Mouse (Mus musculus): ENCODE measurements around the gene Tsc22d2. TPM values are rescaled to one million over a fixed set of nuclear protein-coding genes. Genes with fewer than 3 reads are reported as not detected.

The Tsc22d2 gene
- 14.7 and 17.7 TPM in 2 replicates for polyA plus RNA-seq (2012; rRNA removed)

DNA sequence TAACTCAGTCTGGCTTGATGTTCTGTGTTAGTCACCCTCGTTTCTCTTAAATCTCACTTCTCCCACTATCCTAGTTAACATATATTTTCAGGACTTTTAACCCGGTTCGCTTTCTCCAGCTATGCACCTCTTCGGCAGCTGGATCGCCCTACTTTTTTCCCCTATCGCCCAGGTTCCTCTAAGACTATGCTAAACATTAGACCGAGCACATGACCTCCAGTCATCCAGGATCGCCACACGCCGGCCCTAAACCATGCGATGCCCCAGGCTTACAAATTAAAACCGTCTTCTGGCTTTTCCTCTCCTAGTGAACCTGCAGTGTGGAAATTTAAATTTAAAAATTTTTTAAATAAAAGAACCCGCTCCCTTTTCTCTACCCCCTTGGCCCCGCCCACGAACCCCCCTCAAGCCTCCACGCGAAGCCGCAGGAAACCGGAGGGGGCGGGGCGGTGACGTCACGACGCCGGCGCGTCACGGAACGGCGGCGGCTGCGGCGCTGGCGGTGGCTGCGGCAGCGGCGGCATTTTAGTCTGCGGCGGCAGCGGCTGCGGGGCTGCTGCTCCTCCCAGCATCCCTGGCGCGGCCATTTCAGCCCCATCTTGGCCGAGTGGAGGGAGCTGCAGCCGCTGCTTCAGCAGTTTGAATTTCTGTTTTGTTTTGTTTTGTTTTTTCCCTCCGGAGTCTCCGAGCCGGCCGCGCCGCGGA is at the start of gene Tsc22d2:
Gene Tsc22d2 (plus strand): TSS at position 482 of the 705 bp plus-strand sequence.
- peak; percentile 99 for DNase-seq (ENCODE audit: low spot score)

DNA sequence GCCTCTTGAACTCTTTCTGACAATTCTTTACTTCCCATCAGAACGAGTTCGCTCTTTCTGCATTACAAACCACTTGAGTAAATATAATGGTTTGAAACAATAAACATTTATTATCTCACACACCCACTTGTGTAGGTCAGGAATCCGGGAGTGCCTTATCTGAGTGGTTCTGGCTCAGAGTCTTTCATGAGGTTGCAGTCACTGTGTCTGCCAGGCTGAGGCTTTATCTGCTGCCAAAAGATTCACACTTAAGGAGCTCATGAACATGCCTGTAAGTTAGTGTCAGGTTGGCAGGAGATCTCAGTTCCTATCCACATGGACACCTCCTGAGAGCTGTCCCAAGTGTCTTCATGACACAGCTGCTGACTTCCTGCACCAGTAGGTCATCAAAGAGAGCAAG is 47.8 kb upstream of the Tsc22d2 start:
- DNase-seq (ENCODE audit: low spot score), result no peak

DNA sequence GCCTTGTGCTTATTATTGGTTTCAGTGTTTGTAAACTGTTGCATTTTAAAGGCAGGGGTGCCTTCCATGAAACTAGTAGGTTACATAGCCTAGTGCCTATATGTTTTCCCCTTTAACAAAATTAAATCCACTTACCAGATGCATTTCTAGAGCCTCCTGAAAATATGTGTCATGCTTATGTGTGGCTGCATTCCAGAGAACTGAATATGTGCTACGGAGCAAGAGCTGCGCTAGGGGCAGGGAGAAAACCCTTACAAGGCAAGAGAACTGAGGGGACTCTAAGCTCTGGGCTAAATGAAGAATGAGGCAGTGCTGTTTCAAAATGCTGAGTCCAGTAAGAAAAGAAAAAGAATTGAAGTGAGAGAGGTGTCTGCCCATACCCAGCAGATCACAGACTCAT is 43.7 kb upstream of the Tsc22d2 start:
- no peak for DNase-seq (ENCODE audit: low spot score)

DNA sequence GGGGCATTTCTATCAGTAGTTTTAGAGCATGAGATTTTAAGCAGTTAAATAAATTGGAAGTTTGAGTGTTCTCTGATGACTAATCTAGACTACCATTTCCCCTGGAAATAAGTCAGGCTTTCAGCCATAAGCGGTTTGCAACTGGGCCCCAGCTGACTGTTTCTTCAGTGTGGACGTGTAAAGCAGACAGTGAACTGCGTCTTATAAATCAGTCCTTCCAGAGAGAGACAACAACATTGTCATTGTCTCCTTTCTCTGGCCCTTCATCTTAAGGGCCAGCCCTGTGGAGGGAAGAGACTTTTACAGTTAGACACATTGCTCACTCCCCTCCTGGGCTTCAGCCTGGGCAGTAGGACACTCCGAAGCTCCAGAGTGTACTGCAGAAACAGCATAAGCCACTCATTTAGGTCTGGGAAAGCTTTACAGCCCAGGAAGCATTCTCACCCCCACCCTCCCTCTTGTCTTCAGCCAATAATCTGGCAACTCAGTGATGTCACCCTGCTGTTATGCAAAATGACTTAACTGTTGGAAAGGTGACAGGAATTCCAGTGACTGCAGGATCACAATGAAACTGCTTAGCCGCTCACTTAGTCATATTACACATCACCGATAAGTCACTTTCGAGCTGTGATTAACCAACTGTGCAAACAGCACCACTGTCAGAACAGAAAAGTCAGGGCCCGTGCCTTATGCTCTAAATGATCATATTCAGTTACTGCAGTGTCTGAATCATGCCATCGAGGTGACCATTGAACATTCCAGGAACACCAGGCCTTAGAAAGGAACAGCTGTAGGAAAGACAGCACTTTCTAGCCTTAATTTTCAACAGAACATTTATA is 42.2 kb upstream of the Tsc22d2 start:
- no peak for DNase-seq (ENCODE audit: low spot score)

DNA sequence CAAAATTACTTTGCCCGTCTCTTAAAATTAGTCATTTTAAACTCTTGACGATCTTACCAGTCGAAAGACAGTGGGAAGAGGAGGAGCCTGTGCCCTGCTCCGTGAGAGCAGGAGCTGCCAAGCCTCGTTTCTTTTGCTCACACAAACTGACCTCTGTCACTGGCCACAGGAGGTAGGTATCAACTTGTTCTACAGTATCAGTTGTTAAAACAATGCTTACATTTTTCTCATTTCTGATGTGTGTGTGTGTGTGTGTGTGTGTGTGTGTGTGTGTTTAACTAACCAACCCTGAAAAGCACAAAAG is 41.7 kb upstream of the Tsc22d2 start:
- no peak for DNase-seq (ENCODE audit: low spot score)

DNA sequence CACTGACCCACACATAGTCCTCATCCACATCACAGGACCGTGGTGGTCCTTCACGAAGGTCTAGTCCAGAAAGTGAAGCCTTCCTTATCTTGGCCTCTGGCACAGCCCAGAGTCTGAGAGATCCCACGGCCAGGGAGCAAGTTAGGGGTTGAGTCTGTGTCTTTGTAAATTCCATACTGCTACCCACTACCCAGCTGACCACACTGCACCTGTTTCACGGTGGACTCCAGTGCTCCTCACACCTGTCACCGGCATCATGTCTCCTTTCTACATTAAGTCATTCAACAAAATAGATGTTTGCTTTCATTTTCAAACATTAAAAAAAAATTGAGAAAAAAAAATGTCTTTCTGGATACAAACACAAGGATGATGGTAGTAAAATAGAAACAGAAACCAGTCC is 40.2 kb upstream of the Tsc22d2 start:
- DNase-seq (ENCODE audit: low spot score), result no peak

DNA sequence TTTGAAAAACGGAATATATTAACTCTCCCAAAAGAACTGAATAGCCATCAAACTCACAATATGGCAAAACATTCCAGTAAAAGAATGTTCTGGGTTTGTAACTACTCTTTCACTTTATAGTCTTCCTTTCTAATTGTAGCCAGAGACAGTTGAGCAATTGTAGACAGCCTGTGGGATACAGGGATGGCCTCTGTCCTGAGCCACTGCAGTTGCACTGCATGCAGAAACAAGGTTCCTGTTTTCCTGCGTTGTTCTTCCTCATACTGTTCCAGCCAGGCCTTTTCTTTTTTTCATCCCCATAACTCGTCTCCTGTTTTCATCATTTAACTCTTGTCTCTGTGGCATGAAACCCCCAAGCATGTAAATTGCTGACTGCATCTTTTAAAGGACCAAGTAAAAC is 37.8 kb upstream of the Tsc22d2 start:
- DNase-seq (ENCODE audit: low spot score), result no peak

DNA sequence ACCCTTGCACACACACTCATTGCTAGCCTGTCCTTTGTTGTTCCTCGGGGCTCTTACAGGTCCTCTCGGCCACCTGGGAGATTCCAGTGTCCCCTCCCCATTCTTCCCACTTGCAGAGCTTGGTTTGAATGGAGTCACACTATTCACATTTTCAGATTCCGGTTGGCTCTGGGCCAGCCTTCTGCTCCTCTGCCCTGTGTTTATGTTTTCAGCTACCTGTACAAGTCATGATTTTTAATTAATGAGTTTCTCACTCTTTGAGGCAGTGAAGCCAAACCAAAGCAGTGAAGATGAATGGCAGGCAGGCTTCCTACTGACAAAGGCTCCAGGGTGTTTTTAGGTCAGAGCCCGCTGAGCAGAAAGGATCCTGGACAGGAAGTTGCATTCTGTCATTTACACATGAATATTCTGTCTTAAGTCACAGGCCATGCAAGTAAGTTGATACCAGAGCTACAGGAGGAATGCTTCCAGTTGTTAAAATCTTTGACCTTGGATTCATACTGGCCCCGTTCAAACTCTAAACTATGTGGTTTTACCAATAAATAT is 36.9 kb upstream of the Tsc22d2 start:
- DNase-seq (ENCODE audit: low spot score), result no peak

DNA sequence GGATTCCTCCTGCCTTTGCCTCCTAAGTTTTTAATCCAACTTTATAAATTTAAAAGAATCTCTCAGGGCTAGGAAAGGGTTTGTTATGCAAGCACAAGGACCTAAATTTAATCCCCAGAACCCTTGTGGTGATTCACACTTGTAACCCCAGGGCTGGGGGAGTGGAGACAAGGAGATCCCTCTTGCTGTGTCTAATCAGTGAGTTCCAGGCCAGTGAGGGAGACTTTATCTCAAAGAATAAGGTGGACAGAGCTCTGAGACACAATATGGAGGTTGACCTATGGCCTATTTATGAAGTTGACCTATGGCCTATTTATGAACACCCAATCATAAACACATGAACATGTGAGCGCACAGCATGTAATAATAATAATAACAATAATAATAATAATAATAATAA is 31.8 kb upstream of the Tsc22d2 start:
- DNase-seq (ENCODE audit: low spot score), result no peak

DNA sequence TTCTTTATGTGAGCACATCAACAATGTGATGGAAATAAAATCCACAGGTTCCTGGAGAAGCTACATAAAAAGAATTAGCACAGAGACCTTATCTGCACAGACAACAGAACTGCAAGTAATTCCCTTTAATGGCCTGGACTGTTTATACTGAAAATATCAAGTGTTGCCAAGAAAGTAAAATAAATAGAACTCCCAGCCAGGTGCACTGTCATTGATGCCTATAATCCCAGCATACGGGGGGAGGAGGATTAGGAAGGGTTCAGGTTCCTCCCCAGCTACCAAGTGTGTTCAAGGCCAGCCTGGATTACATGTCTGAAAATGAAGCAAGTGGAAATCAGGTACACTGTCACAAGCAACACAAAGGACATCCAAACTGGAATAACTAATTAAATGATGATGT is 29.5 kb upstream of the Tsc22d2 start:
- no peak for DNase-seq (ENCODE audit: low spot score)

DNA sequence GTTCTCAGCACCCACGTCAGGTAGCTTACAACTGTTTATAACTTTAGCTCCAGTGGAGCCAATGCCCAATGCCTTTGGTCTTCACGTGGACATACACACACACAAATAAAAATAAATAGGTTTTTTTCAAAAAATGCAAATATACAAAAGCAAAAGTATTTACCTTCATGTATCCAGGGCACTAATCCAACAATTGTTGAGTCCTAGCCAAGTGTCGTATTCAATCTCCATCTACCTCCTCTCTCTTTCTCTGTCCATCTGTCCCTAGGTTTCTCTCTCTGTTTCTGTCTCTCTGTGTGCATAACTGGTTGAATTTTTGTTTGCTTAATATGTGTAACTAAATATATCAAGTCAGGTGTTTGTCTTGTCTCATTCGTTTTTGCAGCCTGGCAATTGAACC is 25.8 kb upstream of the Tsc22d2 start:
- DNase-seq (ENCODE audit: low spot score), result no peak

DNA sequence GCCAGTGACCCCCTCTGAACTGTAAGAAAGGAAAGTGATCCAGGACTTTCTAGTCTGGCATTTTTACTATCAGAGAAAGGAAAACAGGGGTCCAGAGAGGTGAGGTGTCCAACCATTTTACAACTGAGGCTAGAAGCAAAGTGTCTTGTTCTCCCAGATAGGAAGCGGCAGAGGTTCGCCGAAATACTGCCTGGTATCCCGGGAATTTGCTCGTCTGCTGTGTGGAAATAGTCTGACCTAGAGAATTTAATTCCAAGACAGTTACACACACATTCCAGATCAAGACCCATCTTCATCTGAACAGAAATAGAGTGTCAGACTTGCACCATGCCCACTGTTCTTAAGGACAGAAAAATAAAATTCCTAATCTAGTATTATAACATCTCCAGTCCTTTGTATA is 16.0 kb upstream of the Tsc22d2 start:
- no peak for DNase-seq (ENCODE audit: low spot score)

DNA sequence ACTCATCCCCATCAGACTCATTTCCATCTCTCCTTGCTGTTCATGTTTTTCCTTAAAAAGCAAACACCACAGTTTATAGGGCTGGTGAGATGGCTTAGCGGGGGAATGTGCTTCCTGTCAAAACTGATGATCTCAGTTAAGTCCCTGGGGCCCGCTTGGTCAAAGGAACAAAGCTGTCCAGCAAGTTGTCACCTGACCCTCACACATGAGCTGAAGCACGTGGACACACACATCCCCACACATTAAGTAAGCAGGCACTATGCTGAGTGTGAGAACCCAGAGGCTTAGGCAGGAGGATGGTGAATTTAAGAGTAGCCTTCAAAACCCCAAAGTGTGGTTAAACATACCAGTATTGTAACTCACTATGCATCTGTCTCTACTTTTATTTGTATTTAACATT is 14.6 kb upstream of the Tsc22d2 start:
- no peak for DNase-seq (ENCODE audit: low spot score)

DNA sequence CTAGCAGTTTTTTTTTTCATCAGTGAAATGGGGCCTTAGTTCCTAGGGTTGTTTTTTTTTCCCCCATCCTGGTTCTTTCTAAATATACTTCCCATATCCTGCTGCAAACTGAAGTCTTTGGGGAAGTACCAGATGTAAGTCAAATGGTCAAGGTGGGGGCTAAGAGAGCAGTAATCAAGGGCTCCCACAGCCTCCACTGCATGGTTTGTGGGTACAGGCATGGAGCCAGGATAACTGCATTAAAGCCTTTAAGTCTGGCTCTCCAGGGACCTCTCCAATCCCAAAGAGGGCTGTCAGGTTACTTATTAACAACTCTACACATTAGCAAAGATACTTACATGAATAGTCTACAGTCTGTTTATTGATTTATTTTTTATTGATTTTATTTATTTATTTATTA is 2.8 kb upstream of the Tsc22d2 start:
- no peak for DNase-seq (ENCODE audit: low spot score)

DNA sequence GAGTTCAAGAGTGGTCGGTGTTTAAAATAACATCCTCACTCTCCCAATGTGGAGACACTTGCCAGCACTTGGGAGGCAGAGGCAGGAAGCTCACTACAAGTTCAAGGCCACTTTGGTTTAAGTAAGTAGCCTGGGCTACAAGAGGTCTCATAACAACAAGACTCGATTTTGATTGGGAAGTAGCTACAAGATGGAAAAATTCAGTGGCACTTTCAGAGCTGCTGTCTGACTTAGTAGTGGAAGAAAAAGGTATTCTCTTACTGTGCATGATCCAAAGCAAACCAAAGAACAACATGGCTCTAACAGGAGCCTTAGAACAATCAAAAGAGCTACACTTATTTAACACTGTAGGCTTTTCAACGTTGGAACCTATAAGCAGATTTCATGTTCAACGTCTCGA is 844 bp upstream of the Tsc22d2 start:
- no peak for DNase-seq (ENCODE audit: low spot score)

DNA sequence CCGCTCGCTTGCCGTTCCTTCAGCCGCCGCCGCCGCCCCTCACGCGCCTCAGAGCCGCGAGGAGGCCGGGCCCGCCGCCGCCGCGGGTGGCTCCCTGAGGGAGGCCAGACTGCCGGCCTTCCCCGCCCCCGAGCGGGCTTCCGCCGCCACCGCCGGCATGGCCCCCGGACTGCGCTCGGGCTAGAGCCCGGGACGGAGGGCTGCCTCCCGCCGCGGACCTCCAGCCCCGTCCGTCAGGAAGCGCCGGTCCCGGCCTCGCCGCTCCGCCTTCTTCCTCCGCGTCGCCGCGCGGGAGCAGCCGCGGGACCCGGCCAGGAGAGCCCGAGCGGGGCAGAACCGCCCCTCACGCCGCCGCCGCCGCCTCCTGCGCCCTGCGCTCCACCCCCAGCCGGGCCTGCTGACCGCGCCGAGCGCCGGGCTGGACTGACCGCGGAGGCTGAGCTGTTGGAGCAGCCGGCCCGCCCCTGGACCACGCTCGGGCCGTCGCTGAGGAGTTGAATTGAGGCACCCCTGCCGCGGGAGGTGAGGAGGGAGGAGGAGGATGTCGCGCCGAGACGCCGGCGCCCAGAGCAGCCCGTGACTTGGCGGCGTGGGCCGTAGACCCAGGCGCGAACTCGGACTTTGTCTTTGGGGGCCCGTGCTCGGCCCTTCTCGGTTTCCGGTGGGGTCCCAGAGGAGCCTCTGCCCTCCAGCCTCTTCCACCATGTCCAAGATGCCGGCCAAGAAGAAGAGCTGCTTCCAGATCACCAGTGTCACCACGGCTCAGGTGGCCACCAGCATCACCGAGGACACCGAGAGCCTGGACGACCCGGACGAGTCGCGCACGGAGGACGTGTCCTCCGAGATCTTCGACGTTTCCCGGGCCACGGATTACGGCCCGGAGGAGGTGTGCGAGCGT is 720 bp downstream of the Tsc22d2 start:
- DNase-seq (ENCODE audit: low spot score), result peak; percentile 87

DNA sequence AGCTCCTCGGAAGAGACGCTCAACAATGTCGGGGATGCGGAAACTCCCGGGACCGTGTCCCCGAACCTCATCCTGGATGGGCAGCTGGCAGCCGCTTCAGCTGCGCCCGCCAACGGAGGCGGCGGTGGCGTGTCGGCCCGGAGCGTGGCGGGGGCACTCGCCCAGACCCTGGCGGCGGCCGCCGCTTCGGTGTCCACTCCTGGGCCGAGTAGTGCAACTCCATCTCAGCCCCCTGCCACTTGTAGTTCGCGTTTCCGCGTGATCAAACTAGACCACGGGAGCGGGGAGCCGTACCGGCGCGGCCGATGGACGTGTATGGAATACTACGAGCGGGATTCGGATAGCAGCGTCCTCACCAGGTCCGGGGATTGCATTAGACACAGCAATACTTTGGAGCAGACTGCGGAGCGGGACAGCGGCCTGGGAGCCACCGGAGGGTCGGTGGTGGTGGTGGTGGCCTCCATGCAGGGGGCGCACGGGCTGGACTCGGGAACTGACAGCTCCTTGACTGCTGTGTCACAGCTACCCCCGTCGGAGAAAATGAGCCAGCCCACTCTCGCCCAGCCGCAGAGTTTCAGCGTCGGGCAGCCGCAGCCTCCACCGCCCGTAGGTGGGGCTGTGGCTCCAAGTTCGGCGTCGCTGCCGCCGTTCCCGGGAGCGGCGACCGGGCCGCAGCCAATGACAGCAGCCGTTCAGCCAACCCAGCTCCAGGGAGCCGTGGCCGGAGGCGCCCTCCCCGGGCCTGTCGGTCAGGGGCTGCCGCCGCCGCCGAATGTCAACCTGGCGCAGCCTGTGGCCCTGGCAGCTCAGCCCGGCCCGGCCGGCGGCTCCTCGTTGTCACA is 1.6 kb downstream of the Tsc22d2 start:
- DNase-seq (ENCODE audit: low spot score), result peak; percentile 71

DNA sequence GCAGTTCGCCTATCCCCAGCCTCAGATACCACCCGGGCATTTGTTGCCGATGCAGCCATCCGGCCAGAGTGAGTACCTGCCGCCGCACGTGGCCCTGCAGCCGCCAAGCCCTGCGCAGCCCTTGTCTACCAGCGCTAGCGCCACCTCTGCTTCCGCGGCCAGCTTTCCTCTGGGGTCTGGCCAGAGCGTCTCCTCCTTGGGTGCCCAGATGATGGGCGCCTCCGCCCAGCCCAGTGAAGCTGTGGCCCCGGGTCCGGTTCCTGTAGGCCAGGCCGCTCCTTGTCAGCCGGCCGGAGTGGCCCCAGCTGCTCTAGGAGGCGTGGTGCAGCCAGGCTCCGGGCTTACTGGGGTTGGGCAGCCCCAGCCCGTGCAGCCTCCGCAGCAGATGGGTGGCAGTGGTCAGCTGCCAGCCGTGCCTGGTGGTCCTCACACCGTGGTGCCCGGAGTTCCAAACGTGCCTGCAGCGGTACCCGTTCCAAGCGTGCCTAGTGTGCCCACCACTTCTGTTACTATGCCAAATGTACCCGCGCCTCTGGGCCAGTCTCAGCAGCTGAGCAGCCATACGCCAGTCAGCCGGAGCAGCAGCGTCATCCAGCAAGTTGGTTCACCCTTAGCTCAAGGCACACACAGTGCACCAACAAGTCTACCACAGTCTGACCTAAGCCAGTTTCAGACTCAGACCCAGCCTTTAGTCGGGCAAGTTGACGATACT is 2.4 kb downstream of the Tsc22d2 start:
- DNase-seq (ENCODE audit: low spot score), result peak; percentile 51

DNA sequence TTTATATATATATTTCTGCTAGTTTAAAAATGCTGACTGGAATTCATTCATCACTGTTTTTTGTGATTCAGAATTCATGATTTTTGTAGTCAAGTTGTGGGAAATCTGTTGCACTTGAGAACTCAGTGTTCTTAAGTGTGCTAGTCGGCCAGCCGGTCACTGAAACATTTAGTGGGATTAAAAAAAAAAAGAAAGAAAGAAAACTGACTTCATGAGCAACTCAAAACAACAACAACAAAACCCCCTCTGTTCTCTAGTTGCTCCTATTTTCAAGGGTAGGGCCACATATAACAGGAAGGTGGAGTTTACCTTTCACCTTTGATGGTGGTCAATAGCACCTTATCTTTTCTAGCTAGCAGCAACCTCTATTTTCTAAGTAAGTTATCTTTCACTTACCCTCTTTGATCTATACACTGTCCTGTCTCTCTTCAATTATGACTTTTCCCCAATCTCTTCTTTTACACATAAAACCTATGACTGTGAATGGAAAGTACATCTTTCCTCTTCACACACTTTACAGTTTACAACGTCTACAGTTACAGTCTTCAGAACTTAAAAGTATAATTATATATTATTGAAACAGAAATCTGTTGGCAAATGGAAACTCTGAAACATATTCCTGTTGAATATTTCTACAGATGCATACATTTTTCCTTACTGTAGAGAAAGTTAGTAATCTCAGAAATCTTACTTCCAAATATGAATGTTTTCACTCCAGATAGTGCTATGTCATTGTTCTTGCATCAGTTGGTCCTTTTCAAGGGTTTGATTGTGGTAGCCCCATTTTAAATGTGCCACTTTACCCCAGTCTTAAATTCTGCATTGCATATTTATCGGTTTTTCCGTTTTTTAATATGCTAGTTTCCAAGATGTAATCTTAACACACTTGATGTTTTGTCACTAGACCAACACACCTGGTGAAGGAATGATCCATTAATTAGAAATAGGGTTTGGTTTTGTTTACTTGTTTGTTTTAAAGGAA is 4.5 kb downstream of the Tsc22d2 start:
- DNase-seq (ENCODE audit: low spot score), result no peak

All from urinary bladder, adult 2 months (tissue).